ENCODE assay signal across 17 mouse cellular contexts in genomic region chr14:112620701-112621100, GRCm38 (mm10).
"Had no signal": no experiment of that assay in that cellular context is flagged by ENCODE, and none has a peak within 500 bp of the region (broad histone marks: within the 10 kb centered on the region; RNA-seq: fewer than 3 reads in every experiment).

No protein-coding gene starts in this region.

- H3K9ac ChIP-seq: neural tube, embryonic 12.5 days; neural tube, embryonic 13.5 days; neural tube, embryonic 15.5 days; stomach, embryonic 15.5 days had no signal

- H3K4me1 ChIP-seq: neural tube, embryonic 12.5 days; neural tube, embryonic 13.5 days; neural tube, embryonic 15.5 days; stomach, embryonic 15.5 days had no signal

- H3K36me3 ChIP-seq: neural tube, embryonic 12.5 days; neural tube, embryonic 13.5 days; neural tube, embryonic 15.5 days; stomach, embryonic 15.5 days had no signal

- DNase-seq: retina, postnatal 1 day; right cerebral cortex, adult 18-20 months; right cerebral cortex, postnatal 14 days; right cerebral cortex, postnatal 25 days; right cerebral cortex, postnatal 4 days; spleen, adult 18-20 months; thymus, adult 18-20 months; thymus, adult 2 months; thymus, postnatal 14 days; thymus, postnatal 25 days; thymus, postnatal 36 days; thymus, postnatal 4 days had no signal

- H3K4me3 ChIP-seq: neural tube, embryonic 12.5 days; neural tube, embryonic 13.5 days; neural tube, embryonic 15.5 days; stomach, embryonic 15.5 days had no signal

- H3K9me3 ChIP-seq: neural tube, embryonic 12.5 days; neural tube, embryonic 13.5 days; neural tube, embryonic 15.5 days; stomach, embryonic 15.5 days had no signal

- H3K27me3 ChIP-seq: neural tube, embryonic 12.5 days; neural tube, embryonic 13.5 days; neural tube, embryonic 15.5 days; stomach, embryonic 15.5 days had no signal

- H3K27ac ChIP-seq: neural tube, embryonic 12.5 days; neural tube, embryonic 13.5 days; neural tube, embryonic 15.5 days; stomach, embryonic 15.5 days; stomach, postnatal 0 days had no signal
